Mouse (Mus musculus): ENCODE measurements around the gene Lypd5. TPM values are rescaled to one million over a fixed set of nuclear protein-coding genes. Genes with fewer than 3 reads are reported as not detected.

Gene Lypd5
- polyA plus RNA-seq, 1 experiment from 2014 or later, result not detected

DNA sequence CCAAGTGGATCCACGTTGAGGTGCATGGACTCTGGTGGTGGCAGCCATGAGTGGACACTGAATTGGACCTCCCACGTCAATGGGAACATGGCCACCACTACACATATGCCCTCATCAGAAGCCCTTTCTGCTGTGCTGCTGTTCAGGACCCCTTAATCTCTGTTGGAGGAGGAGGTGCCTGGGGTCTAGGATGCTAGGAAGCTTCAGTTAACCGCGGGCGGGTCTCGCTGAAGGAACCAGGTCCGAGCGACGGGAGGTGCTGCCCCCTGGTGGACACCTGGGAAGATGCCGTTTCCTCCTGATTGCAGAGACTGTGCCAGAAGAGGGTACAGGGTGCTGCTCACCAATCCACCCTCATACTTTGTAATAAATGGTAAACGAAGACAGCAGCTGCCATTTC is 35.8 kb downstream of the Lypd5 start:
- Histone ChIP-seq H3K9ac (ENCODE audit: low read length) (no peak overlapping the region), H3K4me2 (ENCODE audit: low read depth, low read length, severe bottlenecking) (0 out of 2 replicates have a peak overlapping the region, but pooled peaks have one; percentile 9), H3K4me3 (ENCODE audit: low read depth, low read length) (no peak overlapping the region), H3K4me1 (replicated peaks; ENCODE audit: control insufficient read depth, insufficient read depth, low read length) (no peaks in the 10 kb centered on the region), H3K36me3 (ENCODE audit: control insufficient read depth, insufficient read depth, low read length) (no peaks in the 10 kb centered on the region), H3K27ac (ENCODE audit: low read depth, low read length) (no peak overlapping the region), H3K9me3 (ENCODE audit: control insufficient read depth, low read length) (no peaks in the 10 kb centered on the region), H3K27me3 (ENCODE audit: control insufficient read depth, insufficient read depth, low read length) (no peaks in the 10 kb centered on the region; the same call in 1 of the 2 replicates)
- ATAC-seq (replicated peaks; ENCODE audit: low FRiP score) (peak; percentile 64), DNase-seq (ENCODE audit: low spot score) (peak; percentile 87)
- 10% methylated on average over 11 of the region's 11 CpGs for WGBS

DNA sequence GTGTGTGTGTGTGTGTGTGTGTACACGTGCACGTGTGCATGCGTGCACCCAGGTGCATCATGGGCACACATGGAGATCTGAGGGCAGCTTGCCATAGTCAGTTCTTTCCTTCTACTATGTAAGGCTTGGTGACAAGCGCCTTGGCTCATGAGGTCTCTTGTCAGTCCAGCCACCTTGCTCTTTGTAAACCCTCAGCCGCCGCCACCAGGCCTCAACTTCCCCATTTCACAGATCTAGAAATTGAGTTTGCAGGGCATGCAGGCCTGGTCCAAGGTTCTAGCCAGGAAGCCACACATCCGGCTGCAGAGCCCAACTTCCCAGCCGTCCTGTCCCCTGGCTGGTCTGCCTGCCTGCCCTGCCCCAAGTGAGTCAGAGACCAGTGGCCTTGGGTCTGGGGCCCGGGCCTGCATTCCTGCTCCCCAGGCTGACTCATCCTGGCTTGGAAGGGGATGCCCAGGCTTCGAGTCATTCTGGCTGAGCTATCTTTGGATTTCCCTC is 38.1 kb downstream of the Lypd5 start:
- 79% methylated on average over 10 of the region's 10 CpGs for WGBS
- Histone ChIP-seq H3K4me2 (ENCODE audit: low read depth, low read length, severe bottlenecking) (no peak overlapping the region), H3K4me1 (replicated peaks; ENCODE audit: control insufficient read depth, insufficient read depth, low read length) (no peaks in the 10 kb centered on the region), H3K36me3 (ENCODE audit: control insufficient read depth, insufficient read depth, low read length) (no peaks in the 10 kb centered on the region), H3K9ac (ENCODE audit: low read length) (no peak overlapping the region), H3K9me3 (ENCODE audit: control insufficient read depth, low read length) (no peaks in the 10 kb centered on the region), H3K27me3 (ENCODE audit: control insufficient read depth, insufficient read depth, low read length) (no peaks in the 10 kb centered on the region; the same call in 1 of the 2 replicates), H3K4me3 (ENCODE audit: low read depth, low read length) (no peak overlapping the region), H3K27ac (ENCODE audit: low read depth, low read length) (no peak overlapping the region)
- no peak for DNase-seq (ENCODE audit: low spot score)
- no peak for ATAC-seq (replicated peaks; ENCODE audit: low FRiP score)

DNA sequence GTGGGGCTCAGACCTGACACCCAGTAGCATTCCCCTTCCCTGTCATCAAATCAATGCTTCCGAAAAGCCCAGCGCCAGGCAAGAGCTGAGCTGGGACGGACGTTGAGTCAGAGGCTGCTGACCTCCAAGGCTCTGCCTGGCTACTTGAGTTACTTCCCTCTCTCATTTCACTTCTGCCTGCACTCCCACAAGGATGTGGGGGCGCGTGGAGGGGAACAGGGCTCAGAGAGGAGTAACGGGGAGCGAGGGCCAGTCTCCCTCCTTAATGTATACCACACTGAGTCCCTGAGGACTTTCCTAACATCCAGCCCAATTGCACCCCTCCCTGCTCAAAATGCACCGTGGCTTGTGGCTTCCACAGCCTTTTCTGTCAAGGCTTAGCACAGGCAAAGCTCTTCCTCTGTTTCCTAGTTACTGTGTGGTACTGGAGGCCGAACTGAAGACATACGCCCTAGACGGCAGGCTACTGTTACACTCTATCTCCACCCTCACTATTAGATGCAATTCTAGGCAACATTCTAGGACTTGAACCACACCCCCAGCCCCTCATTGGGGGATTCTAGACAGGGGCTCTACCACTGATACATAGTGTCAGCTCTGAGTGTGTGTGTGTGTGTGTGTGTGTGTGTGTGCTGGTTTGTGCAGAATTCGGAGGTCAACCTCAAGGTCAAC is 40.7 kb downstream of the Lypd5 start:
- Histone ChIP-seq H3K27ac (ENCODE audit: low read depth, low read length) (no peak overlapping the region), H3K4me3 (ENCODE audit: low read depth, low read length) (no peak overlapping the region), H3K4me1 (replicated peaks; ENCODE audit: control insufficient read depth, insufficient read depth, low read length) (no peaks in the 10 kb centered on the region), H3K9me3 (ENCODE audit: control insufficient read depth, low read length) (no peaks in the 10 kb centered on the region), H3K4me2 (ENCODE audit: low read depth, low read length, severe bottlenecking) (no peak overlapping the region), H3K36me3 (ENCODE audit: control insufficient read depth, insufficient read depth, low read length) (no peaks in the 10 kb centered on the region), H3K27me3 (ENCODE audit: control insufficient read depth, insufficient read depth, low read length) (no peaks in the 10 kb centered on the region), H3K9ac (ENCODE audit: low read length) (no peak overlapping the region)
- no peak for DNase-seq (ENCODE audit: low spot score)
- ATAC-seq (replicated peaks; ENCODE audit: low FRiP score), result no peak
- WGBS, result 68% methylated on average over 13 of the region's 13 CpGs

DNA sequence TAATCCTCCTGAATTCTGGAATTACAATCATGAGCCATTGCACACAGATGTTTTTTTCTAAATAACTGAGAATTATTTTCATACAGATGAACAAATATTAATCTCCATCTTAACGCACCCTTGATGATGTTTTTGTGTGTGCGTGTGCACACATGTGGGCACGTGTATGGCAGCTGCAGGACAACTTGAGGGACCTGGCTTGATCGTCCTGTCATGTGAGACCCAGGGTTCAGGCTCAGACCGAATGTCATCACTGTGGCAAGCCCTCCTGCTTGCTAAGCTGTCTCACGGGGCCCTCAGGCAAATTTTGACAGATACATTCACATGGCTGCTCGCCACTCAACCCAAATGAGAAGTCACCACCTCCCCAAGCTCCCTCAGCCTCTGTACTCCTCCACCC is 41.5 kb downstream of the Lypd5 start:
- no peak overlapping the region for H3K9ac ChIP-seq (ENCODE audit: low read length)
- H3K4me2 ChIP-seq (ENCODE audit: low read depth, low read length, severe bottlenecking), result no peak overlapping the region
- no peaks in the 10 kb centered on the region for H3K4me1 ChIP-seq (replicated peaks; ENCODE audit: control insufficient read depth, insufficient read depth, low read length)
- no peaks in the 10 kb centered on the region for H3K36me3 ChIP-seq (ENCODE audit: control insufficient read depth, insufficient read depth, low read length)
- H3K4me3 ChIP-seq (ENCODE audit: low read depth, low read length), result no peak overlapping the region
- no peaks in the 10 kb centered on the region for H3K27me3 ChIP-seq (ENCODE audit: control insufficient read depth, insufficient read depth, low read length)
- 80% methylated on average over 7 of the region's 7 CpGs for WGBS
- DNase-seq (ENCODE audit: low spot score) (no peak), ATAC-seq (replicated peaks; ENCODE audit: low FRiP score) (no peak)
- no peak overlapping the region for H3K27ac ChIP-seq (ENCODE audit: low read depth, low read length)
- no peaks in the 10 kb centered on the region for H3K9me3 ChIP-seq (ENCODE audit: control insufficient read depth, low read length)

DNA sequence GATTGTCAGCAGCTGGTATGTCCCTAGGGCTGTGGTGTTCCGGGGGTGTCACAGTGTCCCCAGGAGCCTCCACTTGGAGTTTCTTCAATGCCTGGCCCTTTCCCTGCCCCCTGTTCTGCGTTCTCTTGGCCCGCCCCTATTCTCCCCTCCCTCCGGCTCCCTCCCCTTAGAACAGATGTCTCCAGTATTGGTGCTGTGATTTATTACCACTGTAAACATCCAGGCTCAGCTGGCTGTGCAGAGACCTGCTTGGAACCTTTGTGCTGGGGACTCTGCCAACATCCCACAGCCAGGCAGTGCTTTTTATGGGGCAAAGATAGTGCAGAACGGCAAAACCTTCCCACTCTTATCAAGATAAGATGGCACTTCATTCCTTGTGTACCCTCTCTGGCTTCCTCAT is 42.1 kb downstream of the Lypd5 start:
- Histone ChIP-seq H3K4me1 (replicated peaks; ENCODE audit: control insufficient read depth, insufficient read depth, low read length) (no peaks in the 10 kb centered on the region), H3K4me2 (ENCODE audit: low read depth, low read length, severe bottlenecking) (no peak overlapping the region), H3K36me3 (ENCODE audit: control insufficient read depth, insufficient read depth, low read length) (no peaks in the 10 kb centered on the region), H3K27ac (ENCODE audit: low read depth, low read length) (no peak overlapping the region), H3K9me3 (ENCODE audit: control insufficient read depth, low read length) (no peaks in the 10 kb centered on the region), H3K4me3 (ENCODE audit: low read depth, low read length) (no peak overlapping the region), H3K9ac (ENCODE audit: low read length) (no peak overlapping the region), H3K27me3 (ENCODE audit: control insufficient read depth, insufficient read depth, low read length) (no peaks in the 10 kb centered on the region)
- WGBS, result 58% methylated on average over 5 of the region's 5 CpGs
- ATAC-seq (replicated peaks; ENCODE audit: low FRiP score), result no peak
- DNase-seq (ENCODE audit: low spot score), result no peak

DNA sequence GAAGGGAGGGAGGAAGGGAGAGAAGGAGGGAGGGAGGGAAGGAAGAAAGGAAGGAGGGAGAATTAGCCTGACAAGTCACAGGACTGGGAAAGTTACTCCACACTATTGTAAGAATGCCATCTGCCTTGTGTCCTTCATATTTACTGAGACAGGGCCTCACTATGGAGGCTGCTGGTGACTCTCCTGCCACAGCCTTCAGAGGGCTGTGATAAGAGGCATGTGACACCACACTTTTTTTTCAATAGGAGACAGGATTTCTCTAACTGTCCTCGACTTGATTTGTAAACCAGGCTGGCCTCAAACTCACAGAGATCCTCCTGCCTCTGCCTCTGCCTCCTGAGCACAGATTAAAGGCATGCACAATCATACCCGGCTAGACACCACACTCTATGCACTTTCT is 42.7 kb downstream of the Lypd5 start:
- Histone ChIP-seq H3K4me3 (ENCODE audit: low read depth, low read length) (no peak overlapping the region), H3K4me2 (ENCODE audit: low read depth, low read length, severe bottlenecking) (no peak overlapping the region), H3K27ac (ENCODE audit: low read depth, low read length) (no peak overlapping the region), H3K4me1 (replicated peaks; ENCODE audit: control insufficient read depth, insufficient read depth, low read length) (no peaks in the 10 kb centered on the region), H3K9me3 (ENCODE audit: control insufficient read depth, low read length) (no peaks in the 10 kb centered on the region), H3K36me3 (ENCODE audit: control insufficient read depth, insufficient read depth, low read length) (no peaks in the 10 kb centered on the region), H3K27me3 (ENCODE audit: control insufficient read depth, insufficient read depth, low read length) (no peaks in the 10 kb centered on the region), H3K9ac (ENCODE audit: low read length) (no peak overlapping the region)
- 79% methylated on average over 2 of the region's 2 CpGs for WGBS
- no peak for ATAC-seq (replicated peaks; ENCODE audit: low FRiP score)
- no peak for DNase-seq (ENCODE audit: low spot score)

DNA sequence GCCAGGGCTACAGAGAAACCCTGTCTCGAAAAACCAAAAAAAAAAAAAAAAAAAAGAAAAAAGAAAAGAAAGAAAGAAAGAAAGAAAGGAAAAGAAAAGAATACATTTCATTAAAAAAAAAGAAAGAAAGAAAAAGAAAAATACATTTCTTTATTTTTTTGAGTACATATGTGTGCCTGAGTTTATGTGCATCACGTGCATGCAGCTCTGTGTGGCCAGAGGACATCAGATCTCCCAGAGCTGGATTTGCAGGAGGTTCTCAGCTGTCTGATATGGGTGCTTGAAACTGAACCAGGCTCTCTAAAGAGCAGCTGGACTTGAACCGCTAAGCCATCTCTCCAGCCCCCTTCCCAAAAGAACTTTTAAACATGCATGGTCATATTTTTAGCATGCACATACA is 45.1 kb downstream of the Lypd5 start:
- H3K9ac ChIP-seq (ENCODE audit: low read length), result no peak overlapping the region
- H3K27ac ChIP-seq (ENCODE audit: low read depth, low read length), result no peak overlapping the region
- H3K36me3 ChIP-seq (ENCODE audit: control insufficient read depth, insufficient read depth, low read length), result no peaks in the 10 kb centered on the region
- no peak overlapping the region for H3K4me3 ChIP-seq (ENCODE audit: low read depth, low read length)
- H3K9me3 ChIP-seq (ENCODE audit: control insufficient read depth, low read length), result no peaks in the 10 kb centered on the region
- DNase-seq (ENCODE audit: low spot score), result no peak
- H3K27me3 ChIP-seq (ENCODE audit: control insufficient read depth, insufficient read depth, low read length), result no peaks in the 10 kb centered on the region
- no peak for ATAC-seq (replicated peaks; ENCODE audit: low FRiP score)
- no peak overlapping the region for H3K4me2 ChIP-seq (ENCODE audit: low read depth, low read length, severe bottlenecking)
- 90% methylated on average over 2 of the region's 3 CpGs for WGBS
- no peaks in the 10 kb centered on the region for H3K4me1 ChIP-seq (replicated peaks; ENCODE audit: control insufficient read depth, insufficient read depth, low read length)

DNA sequence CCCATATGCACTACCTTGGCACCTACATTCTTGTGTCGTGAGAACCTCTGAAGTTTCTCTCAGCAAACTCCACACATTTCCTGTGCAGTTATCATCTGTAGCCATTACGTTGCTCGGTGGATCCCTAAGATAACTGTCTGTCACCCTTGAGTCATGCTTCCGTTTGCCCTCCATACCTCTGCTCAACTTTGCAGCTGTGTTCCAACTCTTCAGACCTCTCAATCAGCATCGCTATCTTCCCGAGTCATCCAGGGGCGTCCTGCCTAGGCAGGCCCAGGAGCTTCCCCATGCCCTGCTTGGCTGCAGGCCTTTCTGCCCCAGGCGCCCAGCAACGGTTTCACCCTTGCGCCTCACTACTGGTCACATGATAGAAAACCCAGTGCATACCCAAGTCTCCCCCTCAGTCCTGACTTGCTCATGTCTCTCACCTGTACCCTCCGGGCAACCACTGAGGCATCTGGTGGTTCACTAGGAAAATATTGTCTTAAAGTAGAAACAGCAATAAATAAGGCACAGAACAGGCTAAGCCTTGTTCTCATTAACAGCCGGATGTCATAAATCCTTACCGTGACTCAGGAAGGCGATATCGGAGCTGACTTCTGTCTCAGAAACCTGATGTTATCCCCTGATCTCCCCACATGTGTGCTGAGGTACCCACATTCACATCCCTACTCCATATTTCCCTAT is 45.6 kb downstream of the Lypd5 start:
- Histone ChIP-seq H3K4me1 (replicated peaks; ENCODE audit: control insufficient read depth, insufficient read depth, low read length) (no peaks in the 10 kb centered on the region), H3K4me2 (ENCODE audit: low read depth, low read length, severe bottlenecking) (no peak overlapping the region), H3K9me3 (ENCODE audit: control insufficient read depth, low read length) (no peaks in the 10 kb centered on the region), H3K27ac (ENCODE audit: low read depth, low read length) (no peak overlapping the region), H3K36me3 (ENCODE audit: control insufficient read depth, insufficient read depth, low read length) (no peaks in the 10 kb centered on the region), H3K9ac (ENCODE audit: low read length) (no peak overlapping the region), H3K27me3 (ENCODE audit: control insufficient read depth, insufficient read depth, low read length) (no peaks in the 10 kb centered on the region), H3K4me3 (ENCODE audit: low read depth, low read length) (no peak overlapping the region)
- ATAC-seq (replicated peaks; ENCODE audit: low FRiP score) (no peak), DNase-seq (ENCODE audit: low spot score) (no peak)
- WGBS, result 84% methylated on average over 15 of the region's 15 CpGs

DNA sequence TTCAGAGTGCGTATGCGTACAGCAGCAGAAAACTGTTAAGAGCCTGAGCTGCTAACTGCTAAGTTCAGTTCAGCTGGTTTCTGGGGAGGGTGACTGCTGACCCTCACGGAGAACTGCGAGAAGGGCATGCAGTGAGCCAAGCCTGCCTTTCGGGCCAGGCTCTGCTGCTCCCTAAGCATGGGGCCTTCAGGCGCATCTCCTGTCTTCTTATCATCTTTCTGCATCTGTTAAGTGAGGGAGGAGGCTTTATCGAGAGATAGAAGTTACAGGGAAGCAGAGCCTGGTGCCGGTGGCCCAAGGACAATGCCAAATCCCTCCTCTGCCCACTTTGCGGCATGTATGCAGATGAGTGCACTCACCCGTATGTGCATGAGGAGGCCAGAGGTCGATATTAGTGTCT is 47.8 kb downstream of the Lypd5 start:
- ATAC-seq (replicated peaks; ENCODE audit: low FRiP score) (no peak), DNase-seq (ENCODE audit: low spot score) (no peak)
- Histone ChIP-seq H3K36me3 (ENCODE audit: control insufficient read depth, insufficient read depth, low read length) (no peaks in the 10 kb centered on the region), H3K9ac (ENCODE audit: low read length) (no peak overlapping the region), H3K4me1 (replicated peaks; ENCODE audit: control insufficient read depth, insufficient read depth, low read length) (no peaks in the 10 kb centered on the region), H3K4me2 (ENCODE audit: low read depth, low read length, severe bottlenecking) (no peak overlapping the region), H3K9me3 (ENCODE audit: control insufficient read depth, low read length) (no peaks in the 10 kb centered on the region), H3K27me3 (ENCODE audit: control insufficient read depth, insufficient read depth, low read length) (no peaks in the 10 kb centered on the region), H3K27ac (ENCODE audit: low read depth, low read length) (no peak overlapping the region), H3K4me3 (ENCODE audit: low read depth, low read length) (no peak overlapping the region)
- WGBS, result 85% methylated on average over 11 of the region's 11 CpGs
